Mouse (Mus musculus) heart, embryonic 14.5 days (tissue): ENCODE results near the gene Fto. TPM values are rescaled to one million over a fixed set of nuclear protein-coding genes. Genes with fewer than 3 reads are reported as not detected.

ENCODE experiments used
- ATAC-seq: fragments of 200-750 bp; cut with Nextera tagmentation; 2 replicates; pipeline ENCODE4 v1.8.0; 2017; ENCODE audit warnings: low read depth, moderate TSS enrichment; ENCODE audit not compliant: insufficient number of reproducible peaks, insufficient read depth, low FRiP score
- H3K27ac ChIP-seq, 2 experiments: fragments of 200-500 bp in 1 of 2; fragments of 300-500 bp in 1 of 2; sonication (generic) in 1 of 2; replicated peaks in 1 of 2; 2 replicates each; pipeline ENCODE4 v1.5.1; 2012 to 2014; ENCODE audit warnings: low read depth in 2 of 2, low read length in 2 of 2, control low read depth in 1 of 2, mild to moderate bottlenecking in 1 of 2, mixed read lengths in 1 of 2; ENCODE audit not compliant: control insufficient read depth in 1 of 2, insufficient read depth in 1 of 2
- H3K27me3 ChIP-seq: fragments of 300-500 bp; sonication (generic); 2 replicates; pipeline ENCODE4 v1.6.1; 2014; ENCODE audit warnings: mild to moderate bottlenecking, low read length, control low read depth; ENCODE audit not compliant: control insufficient read depth, insufficient read depth
- H3K36me3 ChIP-seq: fragments of 300-500 bp; sonication (generic); 2 replicates; pipeline ENCODE4 v1.6.1; 2014; ENCODE audit warnings: mild to moderate bottlenecking, control low read depth, low read length, mixed read lengths; ENCODE audit not compliant: control insufficient read depth, insufficient read depth
- H3K4me1 ChIP-seq, 2 experiments: fragments of 200-500 bp in 1 of 2; fragments of 300-500 bp in 1 of 2; sonication (generic) in 1 of 2; 2 replicates each; pipeline ENCODE4 v1.6.1; 2012 to 2014; ENCODE audit warnings: low read length in 2 of 2, control low read depth in 1 of 2, mixed read lengths in 1 of 2; ENCODE audit not compliant: control insufficient read depth in 2 of 2, insufficient read depth in 2 of 2
- H3K4me2 ChIP-seq: fragments of 300-500 bp; sonication (generic); 2 replicates; pipeline ENCODE4 v1.6.1; 2014; ENCODE audit warnings: mild to moderate bottlenecking, low read length
- H3K4me3 ChIP-seq, 2 experiments: fragments of 200-500 bp in 1 of 2; fragments of 300-500 bp in 1 of 2; sonication (generic) in 1 of 2; 2 replicates each; pipeline ENCODE4 v1.5.1; 2012 to 2014; ENCODE audit warnings: low read length in 2 of 2, mild to moderate bottlenecking in 2 of 2, control low read depth in 1 of 2, low read depth in 1 of 2, moderate library complexity in 1 of 2; ENCODE audit not compliant: control insufficient read depth in 1 of 2, insufficient read depth in 1 of 2
- H3K9ac ChIP-seq: fragments of 300-500 bp; sonication (generic); 2 replicates; pipeline ENCODE4 v1.6.1; 2014; ENCODE audit warnings: mild to moderate bottlenecking, low read length
- H3K9me3 ChIP-seq: fragments of 300-500 bp; sonication (generic); 2 replicates; pipeline ENCODE4 v1.6.1; 2016; ENCODE audit warnings: low read length, control low read depth; ENCODE audit not compliant: control insufficient read depth
- WGBS: fragments of 180-500 bp; shearing (Covaris S2); extraction: QIAGEN DNeasy Blood & Tissue Kit; methylation state at CpG from one replicate; pipeline ENCODE4 v1.1.7; 2014; 5-methylcytosine and 5-hydroxymethylcytosine counted together
- polyA plus RNA-seq: library from polyadenylated mRNA; unstranded; fragments of >200 nt; fragmentation: Nextera tagmentation; extraction: Ambion mirVana; gene quantifications from 2 replicates; pipeline ENCODE4 v1.2.1, GENCODE M21; 2014

The Fto gene
- polyA plus RNA-seq, 1 experiment from 2014 or later, result 71.5 TPM

DNA sequence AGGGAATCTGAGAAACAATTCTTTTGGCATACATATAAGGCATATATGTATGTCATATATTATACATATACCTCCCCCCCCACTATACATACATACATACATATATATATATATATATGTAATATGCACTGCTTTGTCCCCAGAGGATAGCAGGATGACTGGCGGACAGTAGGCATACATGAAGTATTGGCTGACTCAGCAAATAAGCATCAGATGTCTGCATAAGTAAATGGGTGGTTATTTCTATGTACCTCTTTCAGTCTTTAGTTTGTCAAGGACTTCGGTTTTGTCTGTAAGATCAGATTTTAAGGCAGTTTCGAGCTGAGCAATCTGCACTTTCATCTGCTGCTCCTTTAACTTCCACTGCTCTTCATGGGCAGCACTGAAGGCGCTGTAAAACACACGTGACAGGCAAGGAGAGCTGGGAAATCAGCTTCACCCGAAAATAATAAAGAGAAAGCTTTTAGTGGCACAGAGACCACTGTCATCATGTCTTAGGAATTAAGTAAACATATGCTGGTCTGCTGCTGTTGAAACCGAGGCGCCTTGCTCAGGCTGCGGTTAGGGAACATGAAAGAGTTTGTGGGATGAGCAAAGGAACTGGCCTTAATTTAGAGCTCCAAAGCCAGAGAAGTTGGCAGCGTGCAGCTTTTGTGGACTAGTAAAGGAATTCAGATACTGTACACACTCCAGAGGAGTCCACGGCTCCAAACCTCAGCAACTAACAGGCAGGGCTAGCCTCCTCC is 32.7 kb upstream of the Fto start:
- no peak overlapping the region for H3K27ac ChIP-seq
- H3K9ac ChIP-seq, result no peak overlapping the region
- H3K4me3 ChIP-seq, result no peak overlapping the region
- H3K27me3 ChIP-seq, result no peaks in the 10 kb centered on the region
- H3K4me2 ChIP-seq, result no peak overlapping the region
- no peaks in the 10 kb centered on the region for H3K36me3 ChIP-seq
- WGBS, result 77% methylated on average over 11 of the region's 11 CpGs
- peaks cover 5% of the 10 kb centered on the region; the same call in 1 of the 2 replicates for H3K9me3 ChIP-seq
- ATAC-seq, result no peak
- H3K4me1 ChIP-seq, result 0 out of 4 replicates have a peak, but pooled peaks cover 0 to 3% of the 10 kb centered on the region in 2 experiments

DNA sequence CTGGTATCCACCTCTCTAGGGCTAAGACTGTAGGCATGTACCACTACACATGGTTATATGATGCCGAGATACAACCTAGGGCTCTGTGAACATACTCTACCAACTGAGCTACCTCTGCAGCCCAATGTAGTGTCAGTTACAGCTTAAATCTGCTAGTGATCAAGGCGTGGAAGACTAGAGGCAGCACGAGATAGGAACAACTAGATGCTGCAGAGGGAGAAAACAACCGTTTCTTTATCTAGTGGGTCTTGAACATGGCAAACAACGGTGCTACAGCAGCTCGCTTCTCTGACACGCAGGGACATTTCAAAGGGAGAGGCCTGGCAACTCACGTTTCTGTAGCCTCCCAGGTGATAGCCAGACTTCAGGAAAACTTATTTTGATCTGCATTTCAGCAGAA is 31.8 kb upstream of the Fto start:
- H3K27me3 ChIP-seq, result no peaks in the 10 kb centered on the region
- no peak overlapping the region for H3K4me3 ChIP-seq
- no peak overlapping the region for H3K9ac ChIP-seq
- H3K27ac ChIP-seq, result no peak overlapping the region
- H3K36me3 ChIP-seq, result no peaks in the 10 kb centered on the region
- no peak overlapping the region for H3K4me2 ChIP-seq
- no peak for ATAC-seq
- H3K9me3 ChIP-seq, result no peaks in the 10 kb centered on the region
- 0 out of 4 replicates have a peak, but pooled peaks cover 0 to 3% of the 10 kb centered on the region in 2 experiments for H3K4me1 ChIP-seq
- WGBS, result 69% methylated on average over 8 of the region's 8 CpGs

DNA sequence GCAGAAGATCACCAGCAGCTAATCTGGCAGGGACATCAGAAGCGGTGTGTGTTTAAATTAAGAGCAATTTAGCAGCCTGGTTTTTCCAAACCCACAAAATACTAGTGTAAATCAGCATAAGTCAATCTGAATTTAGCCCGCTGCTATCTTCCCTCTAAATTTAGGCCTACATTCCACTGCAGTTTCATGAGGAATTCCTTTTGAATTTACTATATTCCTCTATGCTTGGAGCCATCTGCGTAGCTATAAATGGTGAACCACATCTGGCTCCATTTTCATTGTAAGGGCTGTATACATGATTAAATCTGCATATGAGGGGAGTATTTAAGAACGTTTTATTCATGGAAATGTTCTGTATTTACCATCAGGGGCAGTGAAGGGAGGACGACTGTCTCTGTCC is 30.7 kb upstream of the Fto start:
- Histone ChIP-seq H3K4me3 (no peak overlapping the region), H3K27me3 (no peaks in the 10 kb centered on the region), H3K27ac (no peak overlapping the region), H3K36me3 (no peaks in the 10 kb centered on the region), H3K4me1 (peaks cover 3 to 9% of the 10 kb centered on the region in 2 experiments), H3K4me2 (no peak overlapping the region), H3K9me3 (no peaks in the 10 kb centered on the region), H3K9ac (no peak overlapping the region)
- ATAC-seq, result no peak
- 50% methylated on average over 5 of the region's 5 CpGs for WGBS

DNA sequence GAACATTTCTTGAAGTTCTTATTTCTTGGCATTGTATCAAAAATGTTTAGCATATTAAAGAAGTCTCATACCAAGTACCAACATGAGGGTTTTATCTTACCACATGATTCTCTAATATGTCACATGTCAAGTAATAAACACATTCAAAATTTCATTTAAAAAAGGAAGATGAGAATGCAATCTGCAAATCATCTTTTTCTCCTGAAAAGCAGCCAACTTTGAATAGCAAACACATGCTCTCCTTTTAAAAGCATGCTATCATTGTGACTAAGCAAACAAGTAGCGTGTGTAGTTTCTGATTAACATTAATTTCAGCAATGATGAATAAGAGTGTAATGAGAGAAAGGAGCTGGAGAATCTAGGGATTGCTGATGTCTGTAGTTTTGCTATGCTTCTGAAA is 29.5 kb upstream of the Fto start:
- no peak for ATAC-seq
- Histone ChIP-seq H3K27me3 (no peaks in the 10 kb centered on the region), H3K4me3 (no peak overlapping the region), H3K9me3 (no peaks in the 10 kb centered on the region), H3K36me3 (no peaks in the 10 kb centered on the region), H3K4me1 (peaks cover 3 to 18% of the 10 kb centered on the region in 2 experiments), H3K9ac (no peak overlapping the region), H3K4me2 (no peak overlapping the region), H3K27ac (no peak overlapping the region)
- 84% methylated on average over 1 of the region's 1 CpGs for WGBS

DNA sequence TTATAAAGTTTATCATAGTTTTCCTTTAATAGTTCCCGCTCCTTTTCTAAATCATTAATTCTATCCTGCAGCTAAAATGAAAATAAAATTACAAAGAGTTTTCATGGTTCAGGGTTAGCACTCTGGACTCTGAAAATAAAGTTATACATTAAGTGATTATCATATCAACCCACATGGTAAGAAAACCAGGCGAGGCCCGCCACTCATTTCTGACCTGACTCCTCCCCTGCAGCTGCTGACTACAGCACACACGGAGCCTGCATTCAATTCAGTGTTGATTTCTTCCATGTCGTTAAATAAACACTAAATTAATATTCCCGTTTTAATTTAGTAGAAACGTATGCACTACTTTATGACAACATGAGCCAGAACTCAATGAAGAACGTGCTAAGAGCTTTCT is 27.1 kb upstream of the Fto start:
- Histone ChIP-seq H3K36me3 (no peaks in the 10 kb centered on the region), H3K9ac (no peak overlapping the region), H3K4me2 (no peak overlapping the region), H3K4me3 (no peak overlapping the region), H3K9me3 (no peaks in the 10 kb centered on the region), H3K27ac (no peak overlapping the region), H3K27me3 (no peaks in the 10 kb centered on the region), H3K4me1 (peaks cover 3 to 21% of the 10 kb centered on the region in 2 experiments)
- 71% methylated on average over 8 of the region's 8 CpGs for WGBS
- ATAC-seq, result no peak

DNA sequence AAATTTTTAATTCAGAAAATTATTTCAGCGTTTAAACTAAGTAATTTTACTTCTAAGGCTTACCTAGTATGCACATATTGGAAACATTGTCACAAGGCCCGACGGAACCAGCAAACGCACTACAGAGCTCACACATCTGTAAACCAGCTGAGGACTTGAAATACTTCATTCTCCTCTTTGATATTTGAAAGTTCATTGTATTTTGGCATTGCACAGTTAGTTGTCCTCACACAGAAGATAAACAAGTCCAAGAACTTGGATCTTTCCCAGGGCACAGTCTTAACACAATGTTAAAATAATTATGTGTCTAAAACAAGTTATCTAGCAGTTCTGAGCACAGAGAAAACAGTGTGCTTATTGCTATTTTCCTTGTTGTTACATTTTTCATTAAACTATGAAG is 22.7 kb upstream of the Fto start:
- H3K4me3 ChIP-seq, result no peak overlapping the region
- no peak for ATAC-seq
- H3K4me2 ChIP-seq, result no peak overlapping the region
- peaks cover 3 to 18% of the 10 kb centered on the region in 2 experiments for H3K4me1 ChIP-seq
- no peak overlapping the region for H3K9ac ChIP-seq
- H3K9me3 ChIP-seq, result no peaks in the 10 kb centered on the region
- no peak overlapping the region for H3K27ac ChIP-seq
- 81% methylated on average over 4 of the region's 4 CpGs for WGBS
- H3K36me3 ChIP-seq, result no peaks in the 10 kb centered on the region
- H3K27me3 ChIP-seq, result no peaks in the 10 kb centered on the region

DNA sequence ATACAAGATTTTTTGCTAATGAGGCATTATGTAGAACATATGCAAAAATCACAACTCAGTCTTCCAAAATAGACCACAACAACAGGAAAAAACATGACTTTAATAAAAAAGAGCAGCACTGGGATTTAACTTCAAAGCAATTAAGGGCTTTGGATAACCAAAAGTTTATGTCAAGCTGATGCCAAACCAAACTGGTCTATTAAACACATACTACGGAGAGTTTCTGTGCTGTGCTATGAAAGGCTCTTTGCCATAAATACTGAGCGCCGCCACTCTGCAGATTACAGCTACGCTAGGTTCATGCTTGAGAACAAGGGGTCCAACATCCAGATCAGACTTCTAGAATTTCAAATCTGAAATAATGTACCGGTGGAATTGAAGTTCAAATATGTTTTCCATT is 17.5 kb upstream of the Fto start:
- 90% methylated on average over 5 of the region's 5 CpGs for WGBS
- no peak overlapping the region for H3K27ac ChIP-seq
- H3K9ac ChIP-seq, result no peak overlapping the region
- H3K4me2 ChIP-seq, result no peak overlapping the region
- no peaks in the 10 kb centered on the region for H3K27me3 ChIP-seq
- H3K36me3 ChIP-seq, result peaks cover 32% of the 10 kb centered on the region
- no peak overlapping the region for H3K4me3 ChIP-seq
- no peak for ATAC-seq
- H3K4me1 ChIP-seq, result no peaks in the 10 kb centered on the region
- no peaks in the 10 kb centered on the region for H3K9me3 ChIP-seq

DNA sequence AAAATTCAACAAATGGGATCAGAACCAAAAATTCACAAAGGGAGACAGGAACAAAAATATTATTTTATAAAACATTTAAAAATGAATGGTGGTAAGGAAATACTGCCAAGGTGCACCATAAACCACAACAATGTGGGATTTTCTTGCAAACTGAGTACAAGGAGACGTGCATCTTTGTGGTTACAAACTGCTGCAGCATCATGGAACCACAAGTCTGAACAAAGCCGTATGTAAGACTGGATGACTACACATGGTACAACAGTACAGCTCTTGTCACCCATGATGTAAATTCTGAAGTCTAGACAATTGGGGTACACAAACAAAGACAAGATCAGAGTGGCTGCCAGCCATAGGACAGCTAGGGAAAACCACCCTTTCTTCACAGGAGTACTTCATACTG is 14.7 kb upstream of the Fto start:
- no peak for ATAC-seq
- no peaks in the 10 kb centered on the region for H3K9me3 ChIP-seq
- no peak overlapping the region for H3K27ac ChIP-seq
- WGBS, result 96% methylated on average over 2 of the region's 2 CpGs
- H3K4me3 ChIP-seq, result no peak overlapping the region
- H3K9ac ChIP-seq, result no peak overlapping the region
- no peaks in the 10 kb centered on the region for H3K27me3 ChIP-seq
- H3K36me3 ChIP-seq, result peaks cover 43% of the 10 kb centered on the region
- H3K4me1 ChIP-seq, result no peaks in the 10 kb centered on the region
- no peak overlapping the region for H3K4me2 ChIP-seq
